In the genomic region with DNA sequence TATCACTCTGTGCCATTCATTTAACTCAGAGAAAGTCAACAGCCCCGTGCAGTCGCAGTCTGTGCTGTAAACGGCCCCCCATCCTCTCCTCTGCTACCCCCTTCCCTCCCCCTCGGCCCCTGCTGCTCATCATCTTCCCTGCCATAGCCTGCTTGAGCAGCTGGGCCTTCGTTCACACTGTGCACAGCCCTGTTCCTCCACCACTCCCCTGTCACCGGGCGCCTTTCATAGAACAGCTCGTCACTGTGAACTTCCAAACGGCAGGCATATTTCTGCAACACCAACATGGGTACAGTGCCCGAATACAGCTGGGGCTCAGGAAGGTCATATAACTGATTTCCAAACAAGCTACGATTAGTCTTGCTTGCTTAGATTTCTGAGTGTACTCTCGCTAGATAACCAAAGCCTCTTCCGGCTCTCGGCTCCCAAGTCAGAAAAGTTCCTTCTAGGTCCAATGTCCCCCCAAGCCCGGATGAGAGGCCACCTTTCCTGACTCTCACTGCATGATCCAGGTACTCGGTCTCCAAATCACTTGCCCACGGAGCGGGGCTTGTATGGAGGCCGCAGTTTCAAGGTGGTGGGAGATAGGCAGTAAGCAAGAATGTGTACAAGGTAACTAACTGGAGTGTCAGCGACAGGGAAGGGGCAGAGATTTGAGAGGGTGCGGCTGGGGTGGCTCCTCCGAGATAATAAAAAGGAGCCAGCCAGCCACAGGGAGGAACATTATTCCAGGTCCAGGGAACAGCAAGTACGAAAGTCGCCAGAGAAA, we compare ENCODE assay signal across 8 mouse cellular contexts.
DNase-seq lines count a peak whose midpoint lies in the region; ATAC-seq and TF ChIP-seq lines count a peak whose summit lies in the region.

No protein-coding gene starts in this region.

- no peak for TF ChIP-seq POLR2A in cortical plate, adult 2 months (IDR thresholded peaks at IDR 0.05; ENCODE audit: extremely low read depth, insufficient read depth, low read length)

- peak overlapping the region; percentile 63 for H3K4me2 ChIP-seq in kidney, embryonic 15.5 days
- peak overlapping the region; percentile 68 for H3K4me2 ChIP-seq in hindbrain, embryonic 16.5 days (ENCODE audit: low read length)
- H3K4me2 ChIP-seq in midbrain, embryonic 16.5 days (ENCODE audit: low read length), result peak overlapping the region; percentile 62

- no peak for TF ChIP-seq CTCF in cortical plate, adult 2 months (IDR thresholded peaks at IDR 0.05; ENCODE audit: extremely low read depth, insufficient read depth, low read length)

- 0 out of 2 replicates have a peak, but pooled peaks have one; percentile 23 for ATAC-seq in kidney, embryonic 15.5 days (replicated peaks; ENCODE audit: low FRiP score)
- ATAC-seq in hindbrain, embryonic 16.5 days, result peak; percentile 41
- 0 out of 2 replicates have a peak, but pooled peaks have one; percentile 25 for ATAC-seq in midbrain, embryonic 16.5 days

- no peaks in the 10 kb centered on the region for H3K36me3 ChIP-seq in kidney, embryonic 15.5 days
- no peaks in the 10 kb centered on the region for H3K36me3 ChIP-seq in hindbrain, embryonic 16.5 days (ENCODE audit: control insufficient read depth, insufficient read depth, low read length)
- H3K36me3 ChIP-seq in midbrain, embryonic 16.5 days (ENCODE audit: control insufficient read depth, insufficient read depth, low read length), result no peaks in the 10 kb centered on the region

- no peak overlapping the region for H3K27ac ChIP-seq in kidney, embryonic 15.5 days
- H3K27ac ChIP-seq in cortical plate, adult 2 months (ENCODE audit: insufficient read depth, low read length), result no peak overlapping the region
- H3K27ac ChIP-seq in hindbrain, embryonic 16.5 days (ENCODE audit: low read depth, low read length), result no peak overlapping the region
- H3K27ac ChIP-seq in midbrain, embryonic 16.5 days (ENCODE audit: low read length), result no peak overlapping the region

- H3K27me3 ChIP-seq in kidney, embryonic 15.5 days, result peaks cover 24% of the 10 kb centered on the region
- peaks cover 14% of the 10 kb centered on the region for H3K27me3 ChIP-seq in hindbrain, embryonic 16.5 days (replicated peaks; ENCODE audit: control insufficient read depth, insufficient read depth, low read length)
- H3K27me3 ChIP-seq in midbrain, embryonic 16.5 days (ENCODE audit: control insufficient read depth, insufficient read depth, low read depth, low read length), result peaks cover 14% of the 10 kb centered on the region

- peaks cover 46% of the 10 kb centered on the region for H3K4me1 ChIP-seq in kidney, embryonic 15.5 days
- H3K4me1 ChIP-seq in cortical plate, adult 2 months (ENCODE audit: control insufficient read depth, insufficient read depth, low read length), result peaks cover 7% of the 10 kb centered on the region
- H3K4me1 ChIP-seq in hindbrain, embryonic 16.5 days (ENCODE audit: control insufficient read depth, insufficient read depth, low read depth, low read length), result peaks cover 32% of the 10 kb centered on the region
- peaks cover 31% of the 10 kb centered on the region for H3K4me1 ChIP-seq in midbrain, embryonic 16.5 days (ENCODE audit: control insufficient read depth, insufficient read depth, low read length)

- H3K9ac ChIP-seq in kidney, embryonic 15.5 days, result peak overlapping the region; percentile 16; the same call in 1 of the 2 replicates
- H3K9ac ChIP-seq in hindbrain, embryonic 16.5 days (ENCODE audit: low read depth, low read length), result peak overlapping the region; percentile 49
- peak overlapping the region; percentile 45; the same call in 1 of the 2 replicates for H3K9ac ChIP-seq in midbrain, embryonic 16.5 days (ENCODE audit: low read depth, low read length)

- H3K9me3 ChIP-seq in kidney, embryonic 15.5 days (replicated peaks), result no peaks in the 10 kb centered on the region
- no peaks in the 10 kb centered on the region for H3K9me3 ChIP-seq in hindbrain, embryonic 16.5 days (ENCODE audit: control insufficient read depth, low read length)
- no peaks in the 10 kb centered on the region for H3K9me3 ChIP-seq in midbrain, embryonic 16.5 days (replicated peaks; ENCODE audit: control insufficient read depth, low read length, poor library complexity, severe bottlenecking)

- peak overlapping the region; percentile 34 for H3K4me3 ChIP-seq in kidney, embryonic 15.5 days (replicated peaks)
- peak overlapping the region; percentile 18 for H3K4me3 ChIP-seq in cortical plate, adult 2 months (ENCODE audit: insufficient read depth, low read length)
- peak overlapping the region; percentile 36 for H3K4me3 ChIP-seq in hindbrain, embryonic 16.5 days (ENCODE audit: low read length)
- peak overlapping the region; percentile 37 for H3K4me3 ChIP-seq in midbrain, embryonic 16.5 days (ENCODE audit: low read depth, low read length)

- 41% methylated on average over 24 of the region's 24 CpGs for WGBS in kidney, embryonic 15.5 days
- WGBS in hindbrain, embryonic 16.5 days, result 24% methylated on average over 24 of the region's 24 CpGs
- WGBS in midbrain, embryonic 16.5 days, result 21% methylated on average over 24 of the region's 24 CpGs

- DNase-seq in kidney, postnatal 4 days, result no peak
- DNase-seq in c-Kit-positive CD71-positive TER-119-positive erythroid progenitor cells, embryonic 14.5 days (ENCODE audit: low spot score), result no peak
- DNase-seq in gastrocnemius, postnatal 25 days, result no peak
- no peak for DNase-seq in adrenal gland, postnatal 4 days (ENCODE audit: low spot score in 2 of 2)
